ENCODE assay signal across 10 mouse cellular contexts in the genomic region with DNA sequence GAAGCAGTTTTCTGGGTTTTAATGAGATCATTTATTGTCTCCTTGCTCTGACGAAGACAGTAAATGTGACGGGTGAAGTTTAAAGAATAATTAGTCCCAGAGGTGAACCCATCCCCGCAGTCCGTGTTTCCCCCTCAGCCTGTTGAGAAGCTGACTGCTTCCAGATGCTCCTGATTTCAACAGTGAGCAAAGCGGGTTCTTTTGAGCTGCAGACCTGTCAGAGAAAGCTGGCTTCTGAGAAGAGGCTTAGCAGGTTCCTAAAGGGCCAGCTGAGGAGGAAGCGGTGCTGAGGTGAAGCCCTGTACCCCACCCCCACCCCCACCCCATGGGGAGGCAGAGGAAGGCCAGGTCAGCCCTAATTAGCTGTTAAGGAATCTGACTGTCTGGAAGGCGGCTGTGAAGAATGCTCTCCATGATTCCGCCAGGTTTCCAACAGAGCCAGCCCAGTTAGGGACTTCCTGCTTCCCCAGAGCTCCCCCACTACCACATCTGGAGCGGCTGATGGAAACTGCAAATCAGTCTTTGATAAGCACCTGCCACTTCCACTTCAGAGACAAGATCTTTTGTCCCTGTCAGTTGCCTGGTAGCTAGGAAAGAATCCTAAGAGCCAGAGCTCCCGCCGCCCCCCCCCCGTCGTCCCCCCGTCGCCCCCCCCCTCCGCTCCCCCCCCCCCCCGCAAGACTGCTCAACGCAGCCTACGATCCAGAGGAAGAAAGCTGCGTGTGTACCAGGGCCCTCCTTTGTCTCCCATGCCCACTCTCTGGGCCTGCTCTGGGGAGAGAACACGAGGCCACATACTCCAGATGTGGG. TPM values are rescaled to one million over a fixed set of nuclear protein-coding genes. Genes with fewer than 3 reads are reported as not detected.
DNase-seq lines count a peak whose midpoint lies in the region; ATAC-seq and TF ChIP-seq lines count a peak whose summit lies in the region.
"Had no signal": no experiment of that assay in that cellular context is flagged by ENCODE, and none has a peak within 500 bp of the region (broad histone marks: within the 10 kb centered on the region; RNA-seq: fewer than 3 reads in every experiment).

No protein-coding gene starts in this region.

- H3K27ac ChIP-seq in stomach, embryonic 14.5 days (ENCODE audit: low read length): peak overlapping the region; percentile 69
- H3K27ac ChIP-seq in stomach, postnatal 0 days (replicated peaks): no peak overlapping the region
- peak overlapping the region; percentile 67 for H3K27ac ChIP-seq in forebrain, embryonic 10.5 days
- H3K27ac ChIP-seq in limb, embryonic 10.5 days: peak overlapping the region; percentile 89
- peak overlapping the region; percentile 72 for H3K27ac ChIP-seq in stomach, embryonic 15.5 days

- no peak overlapping the region for H3K9ac ChIP-seq in stomach, embryonic 14.5 days (replicated peaks; ENCODE audit: low read depth, low read length)
- H3K9ac ChIP-seq in stomach, postnatal 0 days (ENCODE audit: low read length): no peak overlapping the region
- H3K9ac ChIP-seq in stomach, embryonic 15.5 days: no peak overlapping the region

- no peaks in the 10 kb centered on the region for H3K27me3 ChIP-seq in stomach, embryonic 14.5 days (ENCODE audit: control insufficient read depth, insufficient read depth, low read length)
- no peaks in the 10 kb centered on the region for H3K27me3 ChIP-seq in stomach, postnatal 0 days (ENCODE audit: control insufficient read depth, insufficient read depth, low read length)
- H3K27me3 ChIP-seq in forebrain, embryonic 10.5 days (ENCODE audit: poor library complexity, severe bottlenecking): peaks cover 19% of the 10 kb centered on the region
- no peaks in the 10 kb centered on the region for H3K27me3 ChIP-seq in limb, embryonic 10.5 days (ENCODE audit: low read depth, poor library complexity, severe bottlenecking)
- no peaks in the 10 kb centered on the region for H3K27me3 ChIP-seq in stomach, embryonic 15.5 days (replicated peaks)

- WGBS in stomach, embryonic 14.5 days: 10% methylated on average over 16 of the region's 21 CpGs
- 19% methylated on average over 16 of the region's 21 CpGs for WGBS in stomach, postnatal 0 days
- 2% methylated on average over 18 of the region's 21 CpGs for WGBS in forebrain, embryonic 10.5 days
- WGBS in limb, embryonic 10.5 days: under 1% methylated on average over 10 of the region's 21 CpGs
- WGBS in stomach, embryonic 15.5 days: 19% methylated on average over 10 of the region's 21 CpGs

- H3K4me1 ChIP-seq in stomach, embryonic 14.5 days (ENCODE audit: control insufficient read depth, insufficient read depth, low read length): peaks cover 43% of the 10 kb centered on the region
- H3K4me1 ChIP-seq in stomach, postnatal 0 days (replicated peaks; ENCODE audit: control insufficient read depth, insufficient read depth): 0 out of 2 replicates have a peak, but pooled peaks cover 6% of the 10 kb centered on the region
- peaks cover 76% of the 10 kb centered on the region for H3K4me1 ChIP-seq in forebrain, embryonic 10.5 days
- H3K4me1 ChIP-seq in limb, embryonic 10.5 days: peaks cover 94% of the 10 kb centered on the region
- peaks cover 34% of the 10 kb centered on the region for H3K4me1 ChIP-seq in stomach, embryonic 15.5 days

- no peak overlapping the region for H3K4me3 ChIP-seq in stomach, embryonic 14.5 days (ENCODE audit: low read depth, low read length)
- H3K4me3 ChIP-seq in stomach, postnatal 0 days (ENCODE audit: low read depth, low read length): no peak overlapping the region
- H3K4me3 ChIP-seq in forebrain, embryonic 10.5 days: peak overlapping the region; percentile 19; the same call in 1 of the 2 replicates
- peak overlapping the region; percentile 29 for H3K4me3 ChIP-seq in limb, embryonic 10.5 days
- no peak overlapping the region for H3K4me3 ChIP-seq in stomach, embryonic 15.5 days (replicated peaks)

- H3K36me3 ChIP-seq in stomach, embryonic 14.5 days (ENCODE audit: control insufficient read depth, insufficient read depth, low read length): no peaks in the 10 kb centered on the region
- H3K36me3 ChIP-seq in stomach, postnatal 0 days (ENCODE audit: control insufficient read depth, insufficient read depth, low read length): no peaks in the 10 kb centered on the region
- no peaks in the 10 kb centered on the region for H3K36me3 ChIP-seq in forebrain, embryonic 10.5 days (replicated peaks)
- H3K36me3 ChIP-seq in limb, embryonic 10.5 days: no peaks in the 10 kb centered on the region
- no peaks in the 10 kb centered on the region for H3K36me3 ChIP-seq in stomach, embryonic 15.5 days

- no peak for TF ChIP-seq CTCF in stomach, postnatal 0 days (IDR thresholded peaks at IDR 0.05; ENCODE audit: low read depth)

- DNase-seq in stomach, postnatal 0 days (ENCODE audit: low spot score): no peak
- peak; percentile 53 for DNase-seq in forebrain, embryonic 10.5 days (ENCODE audit: extremely low spot score, low spot score)
- peak; percentile 86 for DNase-seq in limb, embryonic 10.5 days (ENCODE audit: low spot score)
- no peak for DNase-seq in layer of hippocampus, adult 8-10 months (ENCODE audit: low spot score in 2 of 2)
- DNase-seq in testis, postnatal 10 days (ENCODE audit: low spot score): no peak
- DNase-seq: adrenal gland, adult 8-10 months; kidney, postnatal 25 days had no signal

- ATAC-seq in stomach, embryonic 14.5 days (ENCODE audit: insufficient number of reproducible peaks, insufficient read depth, low FRiP score, low read depth): 0 out of 2 replicates have a peak, but pooled peaks have one; percentile 5
- ATAC-seq in stomach, postnatal 0 days (ENCODE audit: low FRiP score, low TSS enrichment): no peak
- ATAC-seq in stomach, embryonic 15.5 days (ENCODE audit: insufficient read depth, low FRiP score, low read depth): no peak
- ATAC-seq in megakaryocyte, adult 5-6 weeks (ENCODE audit: poor library complexity, severe bottlenecking): no peak

- H3K9me3 ChIP-seq in stomach, embryonic 14.5 days (ENCODE audit: control insufficient read depth, low read depth, low read length): peaks cover 5% of the 10 kb centered on the region; the same call in 1 of the 2 replicates
- H3K9me3 ChIP-seq in stomach, postnatal 0 days (ENCODE audit: control insufficient read depth, low read length): no peaks in the 10 kb centered on the region
- peaks cover 9% of the 10 kb centered on the region; the same call in 1 of the 2 replicates for H3K9me3 ChIP-seq in forebrain, embryonic 10.5 days
- H3K9me3 ChIP-seq in limb, embryonic 10.5 days (replicated peaks): no peaks in the 10 kb centered on the region
- H3K9me3 ChIP-seq in stomach, embryonic 15.5 days: no peaks in the 10 kb centered on the region

- peak overlapping the region; percentile 22; the same call in 1 of the 2 replicates for H3K4me2 ChIP-seq in stomach, embryonic 14.5 days (replicated peaks; ENCODE audit: low read depth, low read length)
- no peak overlapping the region for H3K4me2 ChIP-seq in stomach, postnatal 0 days (replicated peaks; ENCODE audit: low read depth)
- peak overlapping the region; percentile 23; the same call in 1 of the 2 replicates for H3K4me2 ChIP-seq in stomach, embryonic 15.5 days

- no peak for TF ChIP-seq EP300 in stomach, postnatal 0 days (optimal IDR thresholded peaks at IDR 0.05)

RNA-seq across cellular contexts. Expression of a gene that starts 25.4 kb away (rescaled TPM):
- 11.1 and 14.2 TPM in 2 replicates for polyA plus RNA-seq in stomach, embryonic 14.5 days (2014; fragmentation: Nextera tagmentation; extraction: Ambion mirVana)
- 3.1 and 3.6 TPM in 2 replicates for polyA plus RNA-seq in stomach, postnatal 0 days (2015; fragmentation: Nextera tagmentation; extraction: Ambion mirVana)
- polyA plus RNA-seq in forebrain, embryonic 10.5 days (2016; fragmentation: Nextera tagmentation; extraction: Ambion mirVana): 7.2 and 7.6 TPM in 2 replicates
- 13.2 and 13.7 TPM in 2 replicates for polyA plus RNA-seq in limb, embryonic 10.5 days (2016; fragmentation: Nextera tagmentation; extraction: Ambion mirVana)
- 8.7 and 9.7 TPM in 2 replicates for polyA plus RNA-seq in stomach, embryonic 15.5 days (2015; fragmentation: Nextera tagmentation; extraction: Ambion mirVana)
- 1 to 10 TPM; 1.4 to 2.1 (median 1.7) TPM for total RNA-seq in layer of hippocampus, adult 8-10 months (2022)
- total RNA-seq in megakaryocyte, adult 5-6 weeks (2015): 1.1 TPM in 2 replicates
- 0.99 and 2.6 TPM in 2 replicates for total RNA-seq in megakaryocyte, adult 5-6 weeks (2017)

RNA-seq across cellular contexts. Expression of a gene that starts 59.1 kb away (rescaled TPM):
- 21.5 and 27.2 TPM in 2 replicates for polyA plus RNA-seq in stomach, embryonic 14.5 days (2014; fragmentation: Nextera tagmentation; extraction: Ambion mirVana)
- polyA plus RNA-seq in stomach, postnatal 0 days (2015; fragmentation: Nextera tagmentation; extraction: Ambion mirVana): 5.7 and 6.6 TPM in 2 replicates
- polyA plus RNA-seq in forebrain, embryonic 10.5 days (2016; fragmentation: Nextera tagmentation; extraction: Ambion mirVana): 13.1 TPM in 2 replicates
- 57.2 and 66.6 TPM in 2 replicates for polyA plus RNA-seq in limb, embryonic 10.5 days (2016; fragmentation: Nextera tagmentation; extraction: Ambion mirVana)
- 18.4 and 19.3 TPM in 2 replicates for polyA plus RNA-seq in stomach, embryonic 15.5 days (2015; fragmentation: Nextera tagmentation; extraction: Ambion mirVana)
- total RNA-seq in layer of hippocampus, adult 8-10 months (2022): 10 to 100 TPM; 13.4 to 17.3 (median 14.7) TPM
- not detected in 2 replicates for total RNA-seq in megakaryocyte, adult 5-6 weeks (2015)
- total RNA-seq in megakaryocyte, adult 5-6 weeks (2017): not detected in 2 replicates

Comparison
In these comparisons a context has a peak if more than half of its experiments do, and no peak if none do; other contexts are left out.
1. H3K4me3 ChIP-seq: peak in forebrain, embryonic 10.5 days (single experiment) and limb, embryonic 10.5 days (single experiment); none in stomach, embryonic 14.5 days (single experiment), stomach, postnatal 0 days (single experiment) and stomach, embryonic 15.5 days (single experiment).
2. DNase-seq: peak in forebrain, embryonic 10.5 days (single experiment) and limb, embryonic 10.5 days (single experiment); none in stomach, postnatal 0 days (single experiment), layer of hippocampus, adult 8-10 months (0 of 2) and testis, postnatal 10 days (single experiment).